Mouse (Mus musculus): ENCODE data around the gene Bnc1. TPM values are rescaled to one million over a fixed set of nuclear protein-coding genes. Genes with fewer than 3 reads are reported as not detected.

The Bnc1 gene
- polyA plus RNA-seq, 1 experiment from 2014 or later = 0.62 TPM

DNA sequence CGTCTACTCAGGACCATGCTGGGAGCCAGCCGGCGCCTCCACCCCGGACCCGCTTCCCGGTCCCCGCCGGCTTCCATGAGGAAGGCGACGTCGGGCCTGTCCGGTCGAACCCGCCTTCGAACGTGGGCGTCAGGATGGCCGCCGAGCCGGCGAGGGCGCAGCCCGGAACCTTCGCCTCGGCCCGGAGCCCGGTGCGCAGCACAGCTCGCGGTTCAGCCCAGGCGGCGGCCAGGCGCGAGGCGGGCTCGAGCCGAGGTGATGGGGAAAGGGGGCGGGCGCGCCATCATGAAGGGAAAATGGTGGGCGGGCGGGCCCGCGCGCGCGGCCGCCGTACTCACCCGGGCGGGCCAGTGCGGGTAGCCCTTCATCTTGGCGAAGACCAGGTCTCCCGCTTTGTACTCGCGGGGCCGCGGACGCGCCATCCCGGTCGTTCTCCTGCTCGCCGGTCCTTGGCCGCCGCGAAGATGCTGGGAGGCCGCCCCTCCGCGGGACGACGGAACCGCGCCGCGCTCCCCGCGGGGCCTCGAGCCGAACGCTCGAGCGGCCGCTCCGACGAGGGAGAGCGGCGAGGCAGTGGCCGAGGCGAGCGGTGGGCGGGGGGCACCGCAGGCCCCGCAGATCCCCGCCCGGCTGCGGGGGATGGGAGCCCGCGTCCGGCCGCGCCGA is 58.4 kb downstream of the Bnc1 start:
- Histone ChIP-seq H3K4me3 (replicated peaks) (peak overlapping the region; percentile 56), H3K9ac (no peak overlapping the region), H3K27ac (no peak overlapping the region), H3K4me2 (peak overlapping the region; percentile 59), H3K4me1 (replicated peaks) (peaks cover 9% of the 10 kb centered on the region; the same call in 1 of the 2 replicates), H3K36me3 (no peaks in the 10 kb centered on the region), H3K9me3 (replicated peaks) (no peaks in the 10 kb centered on the region), H3K27me3 (peaks cover 70% of the 10 kb centered on the region)
- ATAC-seq (ENCODE audit: low read depth) (no peak), DNase-seq (no peak)
- WGBS (ENCODE audit: insufficient replicate concordance) = under 1% methylated on average over 86 of the region's 103 CpGs

DNA sequence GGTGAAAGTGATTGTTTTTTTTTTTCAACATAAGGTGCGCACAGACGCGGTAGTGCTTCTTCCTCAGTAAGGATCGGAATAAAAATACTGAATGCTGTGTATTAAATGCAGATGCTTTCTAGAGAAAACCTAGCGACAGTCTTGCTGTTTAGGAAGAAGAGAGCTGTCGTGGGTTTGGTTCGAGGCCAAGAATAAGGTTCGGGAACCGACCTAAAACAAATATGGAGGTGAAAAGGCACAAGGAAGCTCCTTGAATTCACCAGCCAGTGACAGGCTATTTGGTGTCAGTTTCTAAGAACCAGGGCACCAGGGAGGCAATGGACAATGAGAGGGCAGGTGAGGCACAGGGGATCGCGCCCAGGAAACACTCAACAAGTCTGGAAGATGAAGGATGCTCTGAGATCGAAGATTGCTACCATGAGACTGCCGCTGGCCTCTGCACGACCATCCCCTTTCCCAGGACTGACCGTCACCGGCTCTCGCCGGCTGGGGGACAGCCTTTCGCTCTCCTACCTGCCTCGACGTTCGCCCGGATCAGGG is 59.0 kb downstream of the Bnc1 start:
- DNase-seq (no peak), ATAC-seq (ENCODE audit: low read depth) (no peak)
- Histone ChIP-seq H3K27ac (no peak overlapping the region), H3K9me3 (replicated peaks) (no peaks in the 10 kb centered on the region), H3K4me1 (replicated peaks) (peaks cover 9% of the 10 kb centered on the region; the same call in 1 of the 2 replicates), H3K27me3 (peaks cover 67% of the 10 kb centered on the region), H3K4me3 (replicated peaks) (peak overlapping the region; percentile 56), H3K36me3 (no peaks in the 10 kb centered on the region), H3K9ac (no peak overlapping the region), H3K4me2 (peak overlapping the region; percentile 59)
- 15% methylated on average over 23 of the region's 23 CpGs for WGBS (ENCODE audit: insufficient replicate concordance)

DNA sequence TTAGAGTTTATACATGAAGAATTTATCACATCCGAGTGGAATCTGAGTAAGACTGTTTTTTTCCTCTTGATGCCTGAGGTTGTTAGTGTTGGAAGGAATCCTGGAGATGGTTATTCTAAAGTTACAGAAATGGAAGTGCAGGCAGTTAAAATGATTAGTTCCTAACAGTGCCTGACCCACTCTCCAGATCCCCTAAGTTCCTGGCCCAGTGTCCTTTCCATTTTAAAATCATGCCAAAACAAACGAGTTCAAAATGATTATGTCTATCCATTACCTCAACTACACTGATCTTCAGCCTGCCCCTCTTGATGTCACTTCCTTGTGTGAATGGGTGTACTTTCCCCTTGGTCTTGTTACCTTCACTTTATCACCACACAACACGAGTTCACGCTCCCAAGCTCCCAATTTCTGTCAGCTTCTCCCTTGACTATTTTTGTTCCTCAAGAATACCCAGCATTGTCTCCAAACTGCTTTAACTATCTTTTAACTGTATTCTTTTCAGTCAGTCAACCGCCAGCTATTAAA is 59.5 kb downstream of the Bnc1 start:
- no peaks in the 10 kb centered on the region for H3K9me3 ChIP-seq (replicated peaks)
- ATAC-seq (ENCODE audit: low read depth) = no peak
- H3K4me1 ChIP-seq (replicated peaks) = peaks cover 9% of the 10 kb centered on the region; the same call in 1 of the 2 replicates
- no peak overlapping the region for H3K4me3 ChIP-seq (replicated peaks)
- H3K36me3 ChIP-seq = no peaks in the 10 kb centered on the region
- H3K27ac ChIP-seq = no peak overlapping the region
- peaks cover 62% of the 10 kb centered on the region for H3K27me3 ChIP-seq
- WGBS (ENCODE audit: insufficient replicate concordance) = 45% methylated on average over 5 of the region's 5 CpGs
- no peak overlapping the region for H3K4me2 ChIP-seq
- no peak overlapping the region for H3K9ac ChIP-seq
- DNase-seq = no peak

DNA sequence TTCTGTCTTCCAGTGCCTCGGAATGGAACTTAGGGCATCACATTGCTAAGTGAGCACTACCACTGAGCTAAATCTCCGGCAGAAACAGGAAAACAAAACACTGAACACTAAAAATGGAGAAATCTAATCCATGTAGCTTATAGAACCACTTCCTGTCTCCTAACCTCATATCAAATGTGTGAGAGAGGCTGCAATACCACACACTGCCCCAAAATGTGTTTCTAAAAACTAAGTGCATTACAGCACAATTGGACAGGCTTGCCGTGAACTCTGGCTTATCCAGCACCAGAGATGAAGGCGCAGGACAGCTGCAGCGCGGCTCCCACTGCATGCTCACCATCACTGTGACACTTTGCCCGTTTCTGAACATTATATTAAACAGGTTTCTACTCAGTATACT is 63.1 kb downstream of the Bnc1 start:
- Histone ChIP-seq H3K36me3 (no peaks in the 10 kb centered on the region), H3K4me2 (no peak overlapping the region), H3K9ac (no peak overlapping the region), H3K27ac (no peak overlapping the region), H3K27me3 (peaks cover 33% of the 10 kb centered on the region), H3K9me3 (replicated peaks) (no peaks in the 10 kb centered on the region), H3K4me1 (replicated peaks) (peaks cover 9% of the 10 kb centered on the region; the same call in 1 of the 2 replicates), H3K4me3 (replicated peaks) (no peak overlapping the region)
- 56% methylated on average over 7 of the region's 7 CpGs for WGBS (ENCODE audit: insufficient replicate concordance)
- DNase-seq (no peak), ATAC-seq (ENCODE audit: low read depth) (no peak)

DNA sequence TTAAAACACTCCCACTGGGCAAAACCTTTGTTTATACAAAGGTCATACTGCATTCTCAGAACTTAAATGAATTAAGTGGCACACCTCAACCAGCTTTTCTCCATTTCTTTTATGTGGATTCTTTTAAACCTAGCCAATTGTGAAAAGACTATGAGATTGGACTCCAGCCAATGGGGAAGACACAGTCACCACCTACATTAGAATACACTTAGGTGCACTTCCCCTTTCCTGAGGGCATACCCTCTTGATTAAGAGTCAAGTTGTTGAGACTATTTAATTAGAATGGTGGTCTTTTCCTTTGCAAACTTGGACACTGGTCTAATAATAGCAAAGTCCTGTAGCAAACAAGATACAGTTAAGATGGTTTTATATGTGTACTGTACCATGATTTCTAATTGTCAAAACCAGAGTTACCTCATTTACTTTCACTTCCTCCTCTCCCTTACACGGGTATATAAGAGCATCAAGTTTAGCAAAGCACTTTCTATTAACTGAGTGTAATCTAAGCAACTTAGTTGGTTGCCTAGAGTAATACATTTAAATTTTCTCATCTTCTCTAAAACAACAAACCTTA is 70.6 kb downstream of the Bnc1 start:
- no peak overlapping the region for H3K27ac ChIP-seq
- H3K27me3 ChIP-seq = no peaks in the 10 kb centered on the region
- no peaks in the 10 kb centered on the region for H3K4me1 ChIP-seq (replicated peaks)
- ATAC-seq (ENCODE audit: low read depth) = no peak
- WGBS (ENCODE audit: insufficient replicate concordance) = 18% methylated on average over 1 of the region's 1 CpGs
- no peak overlapping the region for H3K4me2 ChIP-seq
- H3K9me3 ChIP-seq (replicated peaks) = no peaks in the 10 kb centered on the region
- no peak overlapping the region for H3K4me3 ChIP-seq (replicated peaks)
- H3K36me3 ChIP-seq = no peaks in the 10 kb centered on the region
- H3K9ac ChIP-seq = no peak overlapping the region
- no peak for DNase-seq

DNA sequence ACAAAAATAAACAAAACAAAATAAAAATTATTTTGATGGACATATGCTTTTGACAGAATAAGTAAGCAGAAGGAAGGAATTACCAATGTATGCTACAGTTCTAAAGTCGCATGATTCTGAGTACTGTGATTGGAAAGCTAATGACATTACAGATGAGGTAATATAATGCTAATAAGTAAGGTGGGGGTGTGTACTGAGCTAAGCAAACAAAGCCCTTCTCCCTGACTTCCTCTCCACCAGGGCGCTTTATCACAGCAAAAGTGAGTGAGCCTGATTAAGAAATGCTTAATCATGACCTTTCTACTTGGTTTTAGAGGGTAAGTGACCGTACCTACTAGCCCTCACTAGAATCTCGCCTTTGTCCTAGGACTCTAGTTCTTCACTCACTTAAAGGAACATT is 71.8 kb downstream of the Bnc1 start:
- 52% methylated on average over 4 of the region's 4 CpGs for WGBS (ENCODE audit: insufficient replicate concordance)
- Histone ChIP-seq H3K4me3 (replicated peaks) (no peak overlapping the region), H3K9me3 (replicated peaks) (no peaks in the 10 kb centered on the region), H3K27me3 (no peaks in the 10 kb centered on the region), H3K36me3 (no peaks in the 10 kb centered on the region), H3K9ac (no peak overlapping the region), H3K27ac (no peak overlapping the region), H3K4me1 (replicated peaks) (no peaks in the 10 kb centered on the region), H3K4me2 (no peak overlapping the region)
- DNase-seq (no peak), ATAC-seq (ENCODE audit: low read depth) (no peak)

DNA sequence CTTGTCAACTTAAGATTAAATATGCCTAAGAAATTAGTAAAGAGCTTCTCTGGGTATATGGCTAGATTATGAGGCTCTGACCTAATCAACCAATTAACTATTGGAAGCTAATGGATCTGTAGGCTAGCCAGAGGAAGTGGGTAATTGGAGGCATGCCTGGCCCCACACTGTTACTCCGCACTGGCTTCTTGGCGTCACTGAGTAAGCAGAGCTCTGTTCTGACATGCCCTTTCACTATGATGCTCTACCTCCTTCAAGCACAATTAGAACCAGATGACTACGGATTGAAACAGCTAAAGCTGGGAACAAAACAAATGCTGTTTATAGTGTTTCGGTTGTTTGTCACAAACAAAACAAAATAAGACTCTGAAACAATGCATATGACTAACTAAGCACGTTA is 73.8 kb downstream of the Bnc1 start:
- ATAC-seq (ENCODE audit: low read depth) (no peak), DNase-seq (no peak)
- WGBS (ENCODE audit: insufficient replicate concordance) = 58% methylated on average over 5 of the region's 5 CpGs
- no peak overlapping the region for H3K27ac ChIP-seq
- H3K36me3 ChIP-seq = no peaks in the 10 kb centered on the region
- no peak overlapping the region for H3K4me2 ChIP-seq
- H3K9me3 ChIP-seq (replicated peaks) = no peaks in the 10 kb centered on the region
- no peak overlapping the region for H3K4me3 ChIP-seq (replicated peaks)
- no peak overlapping the region for H3K9ac ChIP-seq
- H3K27me3 ChIP-seq = no peaks in the 10 kb centered on the region
- H3K4me1 ChIP-seq (replicated peaks) = no peaks in the 10 kb centered on the region

Other genes with a start within 250 kb of the Bnc1 start
- gene Ramac, start 229.4 kb downstream of the Bnc1 start, polyA plus RNA-seq (2015; fragmentation: Nextera tagmentation; extraction: Ambion mirVana) = 68.9 and 84.2 TPM in 2 replicates
- 30.0 and 30.2 TPM in 2 replicates for gene 3110040N11Rik, start 202.8 kb downstream of the Bnc1 start, polyA plus RNA-seq (2015; fragmentation: Nextera tagmentation; extraction: Ambion mirVana)
- gene Btbd1, start 162.9 kb downstream of the Bnc1 start, polyA plus RNA-seq (2015; fragmentation: Nextera tagmentation; extraction: Ambion mirVana) = 24.0 and 25.3 TPM in 2 replicates
- gene Gm10160, start 136.5 kb downstream of the Bnc1 start, polyA plus RNA-seq (2015; fragmentation: Nextera tagmentation; extraction: Ambion mirVana) = not detected in 2 replicates
- gene Tm6sf1, start 133.3 kb downstream of the Bnc1 start, polyA plus RNA-seq (2015; fragmentation: Nextera tagmentation; extraction: Ambion mirVana) = 6.9 and 7.5 TPM in 2 replicates
- 0.66 and 0.71 TPM in 2 replicates for gene Hdgfl3, start 57.8 kb downstream of the Bnc1 start, polyA plus RNA-seq (2015; fragmentation: Nextera tagmentation; extraction: Ambion mirVana)
- 0.28 and 0.39 TPM in 2 replicates for gene Sh3gl3, start 181.5 kb upstream of the Bnc1 start, polyA plus RNA-seq (2015; fragmentation: Nextera tagmentation; extraction: Ambion mirVana)

Data from liver, embryonic 13.5 days (tissue).